Mouse (Mus musculus): ENCODE measurements around the gene Actn2. TPM values are rescaled to one million over a fixed set of nuclear protein-coding genes. Genes with fewer than 3 reads are reported as not detected.

The Actn2 gene
- polyA plus RNA-seq, 1 experiment = 93.2 TPM

DNA sequence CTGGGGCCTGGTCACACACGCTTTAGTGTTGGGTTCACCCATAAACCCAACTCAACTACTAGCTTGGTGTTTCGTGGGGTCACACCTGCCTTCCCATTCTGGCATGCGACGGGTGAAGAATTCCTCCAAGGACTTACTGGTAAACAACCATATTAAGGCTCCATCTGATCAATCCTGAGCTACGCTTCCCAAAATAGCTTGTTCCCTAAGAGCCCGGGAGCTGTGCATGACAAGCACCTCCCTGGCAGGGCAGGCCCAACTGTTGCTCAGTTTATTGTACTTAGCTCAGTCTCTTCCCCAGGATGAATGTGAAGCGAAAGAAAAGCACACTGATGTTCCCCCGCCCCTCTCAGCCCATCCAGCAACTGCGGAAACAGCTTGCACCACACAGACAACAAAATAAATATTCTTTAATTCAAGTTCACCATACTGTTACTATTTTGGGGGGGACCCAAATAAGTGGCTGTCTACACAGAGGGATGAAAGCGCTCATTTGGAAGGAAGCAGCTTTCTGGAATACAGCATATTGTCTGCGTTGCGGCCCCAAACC is 17.4 kb downstream of the Actn2 start:
- Histone ChIP-seq H3K27me3 (ENCODE audit: control insufficient read depth, insufficient read depth, low read length) (no peaks in the 10 kb centered on the region), H3K36me3 (ENCODE audit: control insufficient read depth, insufficient read depth, low read length) (no peaks in the 10 kb centered on the region), H3K27ac (ENCODE audit: control insufficient read depth, insufficient read depth, low read length) (no peak overlapping the region), H3K4me3 (ENCODE audit: control insufficient read depth, insufficient read depth, low read length) (no peak overlapping the region), H3K4me1 (replicated peaks; ENCODE audit: control insufficient read depth, insufficient read depth, low read length) (no peaks in the 10 kb centered on the region)
- DNase-seq = no peak
- TF ChIP-seq POLR2A (IDR thresholded peaks at IDR 0.05; ENCODE audit: control insufficient read depth, extremely low read depth, insufficient read depth, low read length, poor library complexity) (no peak), CTCF (IDR thresholded peaks at IDR 0.05; ENCODE audit: borderline replicate concordance, control insufficient read depth, extremely low read depth, insufficient read depth, low read length, poor library complexity) (no peak)
- WGBS = 92% methylated on average over 12 of the region's 12 CpGs

DNA sequence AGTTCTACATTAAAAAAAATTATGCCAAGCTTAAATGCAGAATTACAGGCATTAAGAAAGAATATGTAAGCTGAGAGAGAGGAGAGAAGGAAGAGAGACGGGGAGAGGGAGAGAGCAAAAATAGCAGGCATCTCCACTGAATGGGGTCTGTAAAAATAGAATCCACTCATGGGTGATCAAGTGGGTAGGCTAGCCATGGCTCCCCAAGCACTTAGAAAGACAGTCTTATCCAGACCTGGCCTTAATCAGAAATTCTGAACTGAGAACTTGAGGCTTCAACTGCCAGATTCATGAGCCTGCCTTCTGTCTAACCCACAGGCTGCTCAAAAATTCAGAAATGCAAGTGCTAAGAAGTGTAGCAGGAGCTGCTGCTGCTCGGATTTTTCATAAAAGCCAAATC is 20.4 kb downstream of the Actn2 start:
- no peak overlapping the region for H3K4me3 ChIP-seq (ENCODE audit: control insufficient read depth, insufficient read depth, low read length)
- no peaks in the 10 kb centered on the region for H3K36me3 ChIP-seq (ENCODE audit: control insufficient read depth, insufficient read depth, low read length)
- H3K27ac ChIP-seq (ENCODE audit: control insufficient read depth, insufficient read depth, low read length) = no peak overlapping the region
- TF ChIP-seq CTCF (IDR thresholded peaks at IDR 0.05; ENCODE audit: borderline replicate concordance, control insufficient read depth, extremely low read depth, insufficient read depth, low read length, poor library complexity) (no peak), POLR2A (IDR thresholded peaks at IDR 0.05; ENCODE audit: control insufficient read depth, extremely low read depth, insufficient read depth, low read length, poor library complexity) (no peak)
- 95% methylated on average over 2 of the region's 2 CpGs for WGBS
- no peak for DNase-seq
- 0 out of 2 replicates have a peak, but pooled peaks cover 3% of the 10 kb centered on the region for H3K4me1 ChIP-seq (replicated peaks; ENCODE audit: control insufficient read depth, insufficient read depth, low read length)
- H3K27me3 ChIP-seq (ENCODE audit: control insufficient read depth, insufficient read depth, low read length) = no peaks in the 10 kb centered on the region

DNA sequence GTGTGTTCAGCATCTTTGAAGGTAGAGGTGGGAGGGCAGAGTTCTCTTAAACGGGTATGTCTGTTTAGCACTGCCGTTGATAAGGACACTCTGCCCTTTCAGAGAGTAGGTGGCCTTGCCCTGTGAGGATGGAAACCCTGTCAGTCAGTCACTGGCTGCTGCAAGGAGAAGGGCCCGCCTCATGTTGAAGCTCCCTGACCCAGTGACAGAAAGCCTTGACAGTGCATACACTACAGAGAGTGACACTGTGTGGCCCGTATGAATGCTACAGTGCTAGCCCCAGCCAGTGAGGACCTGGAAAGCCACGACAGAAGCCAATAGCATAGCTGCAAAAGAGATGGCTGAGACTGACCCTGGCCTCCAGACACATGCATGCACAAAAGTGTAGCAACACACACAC is 22.5 kb downstream of the Actn2 start:
- DNase-seq = no peak
- 0 out of 2 replicates have a peak, but pooled peaks cover 3% of the 10 kb centered on the region for H3K4me1 ChIP-seq (replicated peaks; ENCODE audit: control insufficient read depth, insufficient read depth, low read length)
- H3K36me3 ChIP-seq (ENCODE audit: control insufficient read depth, insufficient read depth, low read length) = no peaks in the 10 kb centered on the region
- 93% methylated on average over 5 of the region's 5 CpGs for WGBS
- TF ChIP-seq POLR2A (IDR thresholded peaks at IDR 0.05; ENCODE audit: control insufficient read depth, extremely low read depth, insufficient read depth, low read length, poor library complexity) (no peak), CTCF (IDR thresholded peaks at IDR 0.05; ENCODE audit: borderline replicate concordance, control insufficient read depth, extremely low read depth, insufficient read depth, low read length, poor library complexity) (no peak)
- H3K27me3 ChIP-seq (ENCODE audit: control insufficient read depth, insufficient read depth, low read length) = no peaks in the 10 kb centered on the region
- no peak overlapping the region for H3K27ac ChIP-seq (ENCODE audit: control insufficient read depth, insufficient read depth, low read length)
- H3K4me3 ChIP-seq (ENCODE audit: control insufficient read depth, insufficient read depth, low read length) = no peak overlapping the region

DNA sequence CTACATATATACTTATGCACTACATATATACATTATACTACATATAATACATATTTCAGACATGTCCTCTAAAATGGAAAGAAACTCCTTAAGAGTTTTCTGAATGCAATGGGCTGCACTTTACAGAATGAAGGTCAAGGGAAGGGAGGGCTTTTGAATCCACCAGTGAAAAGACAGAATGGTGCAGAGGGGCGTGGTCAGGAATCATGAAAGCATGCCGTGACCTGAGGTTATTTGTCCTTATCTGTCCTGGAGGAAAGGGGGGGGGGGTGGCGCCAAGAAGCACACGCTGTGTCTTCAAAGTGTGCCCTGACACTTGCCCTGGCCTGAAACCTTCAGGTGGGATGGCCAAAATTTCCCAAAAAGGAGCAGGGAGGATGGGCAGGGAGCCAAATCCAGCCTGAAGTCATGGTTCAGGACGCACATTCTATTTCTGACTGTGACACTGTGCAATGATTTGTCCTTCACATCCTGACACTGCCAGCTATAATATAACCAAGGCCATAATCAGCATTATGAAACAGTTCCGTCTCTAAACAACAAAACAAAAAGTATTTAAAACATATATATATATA is 23.3 kb downstream of the Actn2 start:
- TF ChIP-seq POLR2A (IDR thresholded peaks at IDR 0.05; ENCODE audit: control insufficient read depth, extremely low read depth, insufficient read depth, low read length, poor library complexity) (no peak), CTCF (IDR thresholded peaks at IDR 0.05; ENCODE audit: borderline replicate concordance, control insufficient read depth, extremely low read depth, insufficient read depth, low read length, poor library complexity) (no peak)
- 92% methylated on average over 6 of the region's 6 CpGs for WGBS
- no peaks in the 10 kb centered on the region for H3K36me3 ChIP-seq (ENCODE audit: control insufficient read depth, insufficient read depth, low read length)
- H3K27me3 ChIP-seq (ENCODE audit: control insufficient read depth, insufficient read depth, low read length) = no peaks in the 10 kb centered on the region
- no peak for DNase-seq
- H3K4me3 ChIP-seq (ENCODE audit: control insufficient read depth, insufficient read depth, low read length) = no peak overlapping the region
- no peak overlapping the region for H3K27ac ChIP-seq (ENCODE audit: control insufficient read depth, insufficient read depth, low read length)
- H3K4me1 ChIP-seq (replicated peaks; ENCODE audit: control insufficient read depth, insufficient read depth, low read length) = 0 out of 2 replicates have a peak, but pooled peaks cover 3% of the 10 kb centered on the region

DNA sequence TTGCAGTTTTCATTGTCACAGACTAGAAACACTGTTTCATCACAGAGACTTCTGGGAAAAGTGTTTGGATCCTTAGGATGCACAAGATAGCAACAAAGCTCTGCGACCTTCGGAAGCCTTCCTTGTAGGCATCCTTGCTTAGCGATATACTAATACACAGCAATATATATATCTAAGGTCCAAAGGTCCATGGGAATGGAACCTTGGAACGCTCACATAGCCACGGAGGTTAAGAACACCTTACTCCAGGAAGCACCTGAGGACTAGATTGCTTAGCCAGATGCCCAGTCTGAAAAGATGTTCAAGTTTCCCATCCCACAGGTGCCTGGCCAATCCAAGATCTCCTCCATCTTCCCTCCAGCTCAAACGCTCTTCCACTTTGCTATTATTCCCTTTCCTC is 26.4 kb downstream of the Actn2 start:
- WGBS = 98% methylated on average over 6 of the region's 6 CpGs
- H3K27ac ChIP-seq (ENCODE audit: control insufficient read depth, insufficient read depth, low read length) = no peak overlapping the region
- H3K4me1 ChIP-seq (replicated peaks; ENCODE audit: control insufficient read depth, insufficient read depth, low read length) = 0 out of 2 replicates have a peak, but pooled peaks cover 3% of the 10 kb centered on the region
- H3K27me3 ChIP-seq (ENCODE audit: control insufficient read depth, insufficient read depth, low read length) = no peaks in the 10 kb centered on the region
- no peak overlapping the region for H3K4me3 ChIP-seq (ENCODE audit: control insufficient read depth, insufficient read depth, low read length)
- H3K36me3 ChIP-seq (ENCODE audit: control insufficient read depth, insufficient read depth, low read length) = no peaks in the 10 kb centered on the region
- no peak for TF ChIP-seq POLR2A (IDR thresholded peaks at IDR 0.05; ENCODE audit: control insufficient read depth, extremely low read depth, insufficient read depth, low read length, poor library complexity)
- TF ChIP-seq CTCF (IDR thresholded peaks at IDR 0.05; ENCODE audit: borderline replicate concordance, control insufficient read depth, extremely low read depth, insufficient read depth, low read length, poor library complexity) = no peak
- no peak for DNase-seq

DNA sequence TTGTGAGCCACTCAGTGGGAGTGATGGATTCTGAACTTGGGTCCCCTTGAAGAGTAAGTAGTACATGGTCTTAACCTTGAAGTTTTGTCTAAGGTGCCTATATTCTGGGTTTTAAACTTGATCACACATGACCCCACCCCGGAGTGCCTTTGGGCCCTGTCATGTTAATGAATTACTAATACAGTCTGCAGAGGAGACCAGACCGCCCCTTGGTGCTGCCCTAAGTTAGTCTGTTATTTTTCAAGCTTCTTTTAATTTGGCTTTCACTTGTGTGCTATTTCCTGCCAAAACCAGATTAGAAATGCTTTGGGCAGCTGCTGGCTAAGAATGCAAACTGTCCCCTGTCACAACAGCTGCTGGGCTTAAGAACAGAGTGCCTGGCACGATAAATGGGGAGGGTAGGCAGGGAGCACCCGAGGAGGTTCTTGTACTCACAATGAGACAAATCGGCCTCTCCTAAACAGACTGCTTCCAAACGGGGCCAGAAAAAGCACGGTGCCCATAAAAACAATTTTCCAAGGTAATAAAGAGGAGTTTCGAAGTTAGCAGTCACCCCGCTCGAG is 28.5 kb downstream of the Actn2 start:
- Histone ChIP-seq H3K27me3 (ENCODE audit: control insufficient read depth, insufficient read depth, low read length) (no peaks in the 10 kb centered on the region), H3K4me1 (replicated peaks; ENCODE audit: control insufficient read depth, insufficient read depth, low read length) (0 out of 2 replicates have a peak, but pooled peaks cover 3% of the 10 kb centered on the region), H3K36me3 (ENCODE audit: control insufficient read depth, insufficient read depth, low read length) (no peaks in the 10 kb centered on the region), H3K4me3 (ENCODE audit: control insufficient read depth, insufficient read depth, low read length) (no peak overlapping the region), H3K27ac (ENCODE audit: control insufficient read depth, insufficient read depth, low read length) (no peak overlapping the region)
- no peak for TF ChIP-seq CTCF (IDR thresholded peaks at IDR 0.05; ENCODE audit: borderline replicate concordance, control insufficient read depth, extremely low read depth, insufficient read depth, low read length, poor library complexity)
- TF ChIP-seq POLR2A (IDR thresholded peaks at IDR 0.05; ENCODE audit: control insufficient read depth, extremely low read depth, insufficient read depth, low read length, poor library complexity) = no peak
- WGBS = 93% methylated on average over 10 of the region's 10 CpGs
- DNase-seq = no peak

Measured in thymus, adult 2 months (tissue).